Mouse (Mus musculus) ES-Bruce4 (cell line): ENCODE measurements around the gene Gpx4.

Source experiments
- CTCF ChIP-seq: IDR thresholded peaks from one replicate; pipeline ENCODE4 v1.8.1; 2011; ENCODE audit warnings: low read depth, low read length
- EP300 ChIP-seq: IDR thresholded peaks from 2 replicates; pipeline ENCODE4 v1.6.1; 2011; ENCODE audit warnings: low read depth, low read length; ENCODE audit not compliant: insufficient read depth

- peak; percentile 62 for TF ChIP-seq CTCF
- TF ChIP-seq EP300, result peak; percentile 77
These were observed 13.2 kb upstream of the Gpx4 start for GRCm38 (mm10) chr10:80033511-80034391.
